Mouse (Mus musculus): ENCODE results near the gene Myof. TPM values are rescaled to one million over a fixed set of nuclear protein-coding genes. Genes with fewer than 3 reads are reported as not detected.

Gene Myof
- total and polyA plus RNA-seq, 3 experiments: 0.30 to 4.1 (median 0.59) TPM

- Histone ChIP-seq H3K79me2 (replicated peaks; ENCODE audit: control insufficient read depth, extremely low read depth, insufficient read depth, poor library complexity, severe bottlenecking) (no peaks in the 10 kb centered on the region), H3K9ac (ENCODE audit: insufficient read depth, low read depth) (no peak overlapping the region), H3K27me3 (replicated peaks) (no peaks in the 10 kb centered on the region), H3K4me1 (ENCODE audit: control insufficient read depth in 1 of 2, insufficient read depth in 2 of 2) (peaks cover 8 to 55% of the 10 kb centered on the region in 2 experiments), H3K36me3 (replicated peaks in 1 of 2; ENCODE audit: control insufficient read depth in 1 of 2, insufficient read depth in 1 of 2, low read length in 1 of 2) (no peaks in the 10 kb centered on the region), H3K27ac (ENCODE audit: insufficient read depth, low read depth) (no peak overlapping the region), H3K4me2 (ENCODE audit: insufficient read depth, low read depth, poor library complexity, severe bottlenecking) (no peak overlapping the region), H3K9me3 (replicated peaks; ENCODE audit: low read length) (no peaks in the 10 kb centered on the region), H3K4me3 (replicated peaks in 1 of 3; ENCODE audit: low read depth in 2 of 3, low read length in 2 of 3, poor library complexity in 1 of 3) (no peak overlapping the region)
- DNase-seq (ENCODE audit: extremely low read depth): no peak
- no peak for TF ChIP-seq MXI1 (IDR thresholded peaks at IDR 0.05; ENCODE audit: low read depth, low read length)
- TF ChIP-seq ZMIZ1 (IDR thresholded peaks at IDR 0.05; ENCODE audit: low read depth, low read length): no peak
- no peak for TF ChIP-seq EP300 (IDR thresholded peaks at IDR 0.05; ENCODE audit: low read length)
- no peak for TF ChIP-seq POLR2A (IDR thresholded peaks at IDR 0.05; ENCODE audit: low read depth, low read length)
- no peak for TF ChIP-seq UBTF (IDR thresholded peaks at IDR 0.05; ENCODE audit: low read depth, low read length)
- TF ChIP-seq NELFE (IDR thresholded peaks at IDR 0.05; ENCODE audit: low read depth, low read length): no peak
- TF ChIP-seq RAD21 (IDR thresholded peaks at IDR 0.05; ENCODE audit: low read depth, low read length): no peak
- no peak for TF ChIP-seq CHD1 (IDR thresholded peaks at IDR 0.05; ENCODE audit: low read depth, low read length)
- TF ChIP-seq MEF2A (IDR thresholded peaks at IDR 0.05; ENCODE audit: borderline replicate concordance, low read depth, low read length): no peak
- no peak for TF ChIP-seq TBP (conservative IDR thresholded peaks at IDR 0.05; ENCODE audit: low read depth, low read length)
- TF ChIP-seq ELF1 (IDR thresholded peaks at IDR 0.05; ENCODE audit: low read depth, low read length): no peak
- TF ChIP-seq JUN (IDR thresholded peaks at IDR 0.05; ENCODE audit: insufficient read depth, low read depth, low read length): no peak
- TF ChIP-seq CTCF (conservative IDR thresholded peaks at IDR 0.05 in 1 of 2, IDR thresholded peaks at IDR 0.05 in 1 of 2; ENCODE audit: low read depth in 2 of 2, low read length in 2 of 2): no peak
- TF ChIP-seq MAFK (IDR thresholded peaks at IDR 0.05; ENCODE audit: insufficient replicate concordance, low read length): no peak
- TF ChIP-seq ZKSCAN1 (IDR thresholded peaks at IDR 0.05; ENCODE audit: borderline replicate concordance, low read depth, low read length): no peak
- TF ChIP-seq USF2 (conservative IDR thresholded peaks at IDR 0.05; ENCODE audit: low read depth, low read length): no peak
- TF ChIP-seq JUND (conservative IDR thresholded peaks at IDR 0.05; ENCODE audit: low read depth, low read length): no peak
- no peak for TF ChIP-seq BHLHE40 (IDR thresholded peaks at IDR 0.05; ENCODE audit: low read depth, low read length)
- no peak for TF ChIP-seq POLR2AphosphoS2 (IDR thresholded peaks at IDR 0.05; ENCODE audit: low read depth, low read length)
- no peak for TF ChIP-seq USF1 (IDR thresholded peaks at IDR 0.05; ENCODE audit: low read depth, low read length)
- in situ Hi-C loops (cut with MboI; ENCODE audit: low pct_ligation_motif_present, low pct_unique_long_range_greater_than_20kb, low sequenced_read_pairs) (no loop called here), dilution Hi-C loops (cut with MboI; ENCODE audit: extremely low pct_ligation_motif_present, extremely low pct_unique_long_range_greater_than_20kb, low sequenced_read_pairs) (no loop called here)
Observed at GRCm38 (mm10) chr19:38031144-38031543, 12.2 kb downstream of the Myof start.

- dilution Hi-C loops (cut with MboI; ENCODE audit: extremely low pct_ligation_motif_present, extremely low pct_unique_long_range_greater_than_20kb, low sequenced_read_pairs): no loop called here
- no peak overlapping the region for H3K27ac ChIP-seq (ENCODE audit: insufficient read depth, low read depth)
Observed at GRCm38 (mm10) chr19:38030673-38031137, 12.7 kb downstream of the Myof start.

More at GRCm38 (mm10) chr19:38030673-38031137, 12.7 kb downstream of the Myof start:
- Histone ChIP-seq H3K4me2 (ENCODE audit: insufficient read depth, low read depth, poor library complexity, severe bottlenecking) (peak overlapping the region; percentile 60), H3K79me2 (replicated peaks; ENCODE audit: control insufficient read depth, extremely low read depth, insufficient read depth, poor library complexity, severe bottlenecking) (no peaks in the 10 kb centered on the region), H3K4me1 (ENCODE audit: control insufficient read depth in 1 of 2, insufficient read depth in 2 of 2) (peaks cover 13 to 59% of the 10 kb centered on the region in 2 experiments), H3K9ac (ENCODE audit: insufficient read depth, low read depth) (no peak overlapping the region), H3K27me3 (replicated peaks) (no peaks in the 10 kb centered on the region), H3K4me3 (replicated peaks in 1 of 3; ENCODE audit: low read depth in 2 of 3, low read length in 2 of 3, poor library complexity in 1 of 3) (no peak overlapping the region), H3K9me3 (replicated peaks; ENCODE audit: low read length) (no peaks in the 10 kb centered on the region), H3K36me3 (replicated peaks in 1 of 2; ENCODE audit: control insufficient read depth in 1 of 2, insufficient read depth in 1 of 2, low read length in 1 of 2) (no peaks in the 10 kb centered on the region)
- no peak for DNase-seq (ENCODE audit: extremely low read depth)
- in situ Hi-C loops (cut with MboI; ENCODE audit: low pct_ligation_motif_present, low pct_unique_long_range_greater_than_20kb, low sequenced_read_pairs): no loop called here
- TF ChIP-seq ETS1 (conservative IDR thresholded peaks at IDR 0.05; ENCODE audit: low read depth, low read length) (no peak), GABPA (IDR thresholded peaks at IDR 0.05; ENCODE audit: insufficient replicate concordance, low read depth, low read length) (no peak), PAX5 (IDR thresholded peaks at IDR 0.05; ENCODE audit: low read length) (no peak), TBP (conservative IDR thresholded peaks at IDR 0.05; ENCODE audit: low read depth, low read length) (no peak), CHD2 (IDR thresholded peaks at IDR 0.05; ENCODE audit: low read length) (no peak), USF1 (IDR thresholded peaks at IDR 0.05; ENCODE audit: low read depth, low read length) (no peak), JUN (IDR thresholded peaks at IDR 0.05; ENCODE audit: insufficient read depth, low read depth, low read length) (no peak), SIN3A (IDR thresholded peaks at IDR 0.05; ENCODE audit: low read length) (no peak), RAD21 (IDR thresholded peaks at IDR 0.05; ENCODE audit: low read depth, low read length) (no peak), ZC3H11A (IDR thresholded peaks at IDR 0.05; ENCODE audit: low read depth, low read length) (no peak), SMC3 (IDR thresholded peaks at IDR 0.05; ENCODE audit: low read depth, low read length) (no peak), HCFC1 (IDR thresholded peaks at IDR 0.05; ENCODE audit: low read depth, low read length) (no peak), USF2 (conservative IDR thresholded peaks at IDR 0.05; ENCODE audit: low read depth, low read length) (no peak)

Measured in CH12.LX (cell line).